Mouse (Mus musculus) cerebellum, adult 2 months (tissue): Measurements from ENCODE around the gene Zrsr2. TPM values are rescaled to one million over a fixed set of nuclear protein-coding genes. Genes with fewer than 3 reads are reported as not detected.

Source experiments
- DNase-seq, 2 experiments: peaks; one replicate each; pipeline ENCODE4 v3.0.0; 2021
- H3K27ac ChIP-seq: fragments of 200-500 bp; 2 replicates; pipeline ENCODE4 v1.5.1; 2012; ENCODE audit warnings: low read length, control low read depth, inconsistent platforms; ENCODE audit not compliant: insufficient read depth
- H3K27me3 ChIP-seq: fragments of 200-500 bp; 2 replicates; pipeline ENCODE4 v1.6.1; 2012; ENCODE audit warnings: inconsistent platforms, mild to moderate bottlenecking, low read length, moderate library complexity; ENCODE audit not compliant: control insufficient read depth, insufficient read depth
- H3K4me1 ChIP-seq: fragments of 200-500 bp; 2 replicates; pipeline ENCODE4 v1.6.1; 2011; ENCODE audit warnings: low read length; ENCODE audit not compliant: control insufficient read depth, insufficient read depth
- H3K4me3 ChIP-seq: fragments of 200-500 bp; replicated peaks from 2 replicates; pipeline ENCODE3; 2011; ENCODE audit warnings: mild to moderate bottlenecking, low read depth, low read length, control low read depth; ENCODE audit not compliant: insufficient read depth
- CTCF ChIP-seq: fragments of 200-500 bp; IDR thresholded peaks from 2 replicates; pipeline ENCODE4 v1.5.1; 2011; ENCODE audit warnings: low read depth, mild to moderate bottlenecking, control low read depth, low read length, moderate library complexity, borderline replicate concordance; ENCODE audit not compliant: insufficient read depth
- POLR2A ChIP-seq: fragments of 200-500 bp; IDR thresholded peaks from 2 replicates; pipeline ENCODE4 v1.6.1; 2011; ENCODE audit warnings: low read length, control low read depth, borderline replicate concordance; ENCODE audit not compliant: insufficient read depth
- WGBS: fragments of 180-500 bp; shearing (Covaris S2); methylation state at CpG from one replicate; pipeline ENCODE4 v1.1.7; 2018; 5-methylcytosine and 5-hydroxymethylcytosine counted together
- polyA plus RNA-seq: library from polyadenylated mRNA; depleted of rRNA; stranded (reverse); fragments of >200 nt; gene quantifications from 2 replicates; pipeline ENCODE4 v1.2.3, GENCODE M21; 2012

Gene Zrsr2
- polyA plus RNA-seq, 1 experiment, result 36.8 TPM

DNA sequence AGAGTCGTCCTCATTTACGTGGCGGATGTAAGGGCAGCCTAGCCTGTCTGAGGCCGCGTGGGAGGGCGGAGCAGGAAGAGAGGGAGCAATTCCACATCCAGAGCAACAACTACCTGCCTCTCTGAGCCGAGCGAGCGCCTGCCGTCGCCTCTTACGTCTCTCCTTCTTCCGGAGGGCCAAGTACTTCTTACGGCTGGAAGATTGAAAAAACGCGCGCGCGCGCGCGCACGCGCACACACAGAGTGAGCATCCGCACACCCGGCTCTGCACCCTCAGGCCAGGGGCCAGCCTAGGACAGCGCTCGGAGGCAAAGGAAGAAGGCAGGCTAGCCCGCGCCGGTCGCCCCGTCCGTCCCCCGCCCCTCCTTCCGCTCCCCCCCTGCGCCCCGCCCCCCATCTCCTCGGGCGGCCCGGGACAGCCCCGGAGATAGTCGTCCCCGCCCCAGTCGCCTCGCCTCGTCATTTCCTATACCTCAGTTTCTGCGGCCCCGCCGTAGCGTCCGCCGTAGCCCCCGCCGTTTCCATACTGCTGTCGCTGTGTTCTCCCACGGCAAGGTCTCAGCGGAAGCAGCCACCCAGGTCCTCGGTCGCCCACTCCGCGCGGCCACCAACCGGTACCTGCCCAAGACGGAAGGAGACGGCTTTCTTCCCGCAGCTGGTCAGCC is 526 bp downstream of the Zrsr2 start:
- H3K27me3 ChIP-seq, result no peaks in the 10 kb centered on the region
- H3K27ac ChIP-seq, result peak overlapping the region; percentile 89
- H3K4me3 ChIP-seq, result peak overlapping the region; percentile 67
- no peaks in the 10 kb centered on the region for H3K4me1 ChIP-seq
- peak in 1 of 2 experiments; percentile 63 for DNase-seq
- 15% methylated on average over 51 of the region's 67 CpGs for WGBS
- no peak for TF ChIP-seq CTCF
- 0 out of 2 replicates have a peak, but pooled peaks have one; percentile 22 for TF ChIP-seq POLR2A

DNA sequence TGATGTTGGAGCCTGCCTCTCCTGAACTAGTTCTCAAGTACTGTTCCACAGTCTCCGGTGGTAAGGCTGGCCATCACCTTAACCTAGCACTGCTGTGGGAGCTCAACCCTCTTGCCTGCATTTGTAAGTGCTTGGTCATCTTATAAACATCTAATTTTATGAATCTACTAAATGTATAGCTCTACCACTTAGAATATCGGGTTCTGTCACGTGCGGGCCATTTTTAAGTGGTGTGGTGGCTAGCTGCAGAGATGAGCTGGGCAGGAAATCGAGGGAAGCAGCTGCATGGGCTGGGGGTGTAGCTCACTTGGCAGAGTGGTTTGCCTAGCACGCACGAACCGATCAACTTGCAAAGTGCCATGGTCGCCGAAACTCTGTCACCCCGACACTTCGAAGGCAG is 1.1 kb downstream of the Zrsr2 start:
- 16% methylated on average over 12 of the region's 12 CpGs for WGBS
- DNase-seq, result no peak
- Histone ChIP-seq H3K27ac (no peak overlapping the region), H3K4me1 (no peaks in the 10 kb centered on the region), H3K4me3 (peak overlapping the region; percentile 67), H3K27me3 (no peaks in the 10 kb centered on the region)
- TF ChIP-seq CTCF, result no peak
- no peak for TF ChIP-seq POLR2A

DNA sequence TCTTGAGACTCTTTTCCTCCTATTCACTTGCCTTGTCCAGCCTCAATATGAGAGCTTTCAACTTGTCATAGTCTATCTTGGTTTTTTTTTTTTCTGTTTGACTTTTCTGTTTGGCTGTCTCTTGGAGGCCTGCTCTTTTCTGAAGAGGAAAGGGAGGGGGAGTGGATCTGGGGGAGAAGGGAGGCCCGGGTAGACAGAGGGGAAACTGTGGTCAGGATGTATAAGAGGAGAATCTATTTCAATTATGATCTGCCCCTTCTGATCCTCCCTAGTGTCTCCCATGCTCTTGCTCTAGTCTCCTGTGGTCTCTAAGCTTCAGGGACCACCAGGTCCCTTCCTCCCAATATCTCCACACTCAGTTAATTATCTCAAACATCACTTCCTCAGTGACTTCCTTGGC is 6.8 kb downstream of the Zrsr2 start:
- WGBS, result 88% methylated on average over 1 of the region's 1 CpGs
- no peak for DNase-seq

DNA sequence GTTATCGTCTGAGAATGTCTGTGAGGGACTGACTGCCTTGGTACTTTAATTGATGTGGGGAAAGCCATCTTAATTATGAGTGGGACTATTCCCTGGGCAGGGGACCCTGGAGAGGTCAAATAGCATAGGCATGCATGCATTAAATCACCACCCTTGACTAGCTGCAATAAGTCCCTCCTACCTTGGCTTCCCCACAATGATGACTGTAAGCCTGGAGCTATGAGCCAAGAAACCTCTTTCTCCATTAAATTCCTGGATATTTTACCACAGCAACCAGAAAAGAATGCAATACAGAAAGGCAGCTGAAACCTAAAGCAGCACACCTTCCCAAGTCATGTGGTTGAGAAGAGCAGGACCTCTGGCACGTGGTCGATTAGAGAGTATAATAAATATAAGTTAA is 14.1 kb downstream of the Zrsr2 start:
- H3K4me3 ChIP-seq, result no peak overlapping the region
- no peaks in the 10 kb centered on the region for H3K27me3 ChIP-seq
- TF ChIP-seq POLR2A (no peak), CTCF (no peak)
- H3K4me1 ChIP-seq, result no peaks in the 10 kb centered on the region
- DNase-seq, result no peak
- no peak overlapping the region for H3K27ac ChIP-seq
- WGBS, result 89% methylated on average over 3 of the region's 3 CpGs

More for the DNA sequence above, 6.8 kb downstream of the Zrsr2 start:
- Histone ChIP-seq H3K27me3 (no peaks in the 10 kb centered on the region), H3K4me1 (no peaks in the 10 kb centered on the region), H3K27ac (no peak overlapping the region), H3K4me3 (no peak overlapping the region)
- TF ChIP-seq CTCF, result no peak

DNA sequence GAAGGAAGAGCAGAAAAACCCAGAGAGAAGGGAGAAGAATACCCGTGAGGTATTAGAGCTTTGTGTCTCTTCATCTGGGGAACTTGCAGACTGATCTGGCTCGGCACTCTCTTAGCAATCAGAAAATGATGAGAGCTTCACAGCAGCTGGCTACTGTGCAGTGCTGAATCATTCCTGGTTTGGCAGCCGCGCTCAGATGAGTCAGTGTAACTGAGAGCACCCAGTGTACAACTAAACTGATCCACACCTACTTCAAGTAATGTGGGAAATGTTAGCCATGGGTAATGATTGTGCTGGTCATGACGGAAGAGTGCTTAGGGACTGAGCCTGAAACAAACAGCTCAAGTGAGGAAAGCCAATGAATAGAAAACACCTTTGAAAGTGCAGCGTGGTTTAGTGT is 19.9 kb downstream of the Zrsr2 start:
- Histone ChIP-seq H3K27ac (no peak overlapping the region), H3K4me3 (no peak overlapping the region), H3K4me1 (no peaks in the 10 kb centered on the region), H3K27me3 (no peaks in the 10 kb centered on the region)
- no peak for DNase-seq
- TF ChIP-seq CTCF, result no peak
- no peak for TF ChIP-seq POLR2A
- 80% methylated on average over 6 of the region's 6 CpGs for whole genome bisulfite sequencing

DNA sequence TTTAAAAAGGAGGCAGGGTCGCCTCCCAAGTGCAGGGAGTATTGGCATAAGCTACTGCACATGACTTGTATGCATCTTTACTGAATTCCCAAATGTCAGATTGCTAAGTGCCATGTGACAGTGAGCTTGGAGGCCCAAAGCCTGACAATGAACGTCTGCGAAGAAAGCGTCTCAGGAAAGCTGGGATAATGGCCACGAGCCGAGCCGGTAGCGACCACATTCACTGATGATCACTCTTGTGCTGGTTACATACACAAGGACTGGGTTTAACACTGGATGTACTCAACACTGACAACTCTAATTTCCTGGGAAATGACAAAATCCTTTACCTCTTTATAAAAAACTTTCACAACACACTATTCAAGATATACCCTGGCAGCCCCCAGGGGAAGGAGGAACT is 23.7 kb downstream of the Zrsr2 start:
- H3K27ac ChIP-seq, result no peak overlapping the region
- 77% methylated on average over 8 of the region's 8 CpGs for WGBS
- no peak for DNase-seq

DNA sequence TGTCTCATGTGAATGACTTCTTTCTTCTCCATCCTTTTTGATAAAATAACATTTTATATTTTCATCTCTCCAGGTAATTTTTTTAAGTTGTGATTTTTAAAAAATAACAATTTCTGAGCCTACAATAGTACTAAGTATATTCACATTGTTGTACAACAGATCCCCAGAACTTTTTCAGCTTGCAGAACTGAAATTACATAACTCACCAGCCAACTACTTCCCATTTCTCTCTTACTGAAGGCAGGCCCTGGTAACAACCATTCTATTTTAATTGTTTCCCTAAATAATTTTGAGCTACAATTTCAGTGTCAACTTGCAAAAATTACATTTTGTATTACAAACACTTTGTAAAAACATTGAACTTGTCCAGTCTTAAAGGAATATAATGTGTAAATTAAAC is 28.9 kb downstream of the Zrsr2 start:
- DNase-seq, result no peak
- Histone ChIP-seq H3K27ac (no peak overlapping the region), H3K27me3 (no peaks in the 10 kb centered on the region), H3K4me1 (no peaks in the 10 kb centered on the region), H3K4me3 (no peak overlapping the region)
- TF ChIP-seq POLR2A (no peak), CTCF (no peak)

More for the DNA sequence above, 23.7 kb downstream of the Zrsr2 start:
- Histone ChIP-seq H3K4me3 (no peak overlapping the region), H3K27me3 (no peaks in the 10 kb centered on the region), H3K4me1 (no peaks in the 10 kb centered on the region)
- TF ChIP-seq POLR2A (no peak), CTCF (no peak)

DNA sequence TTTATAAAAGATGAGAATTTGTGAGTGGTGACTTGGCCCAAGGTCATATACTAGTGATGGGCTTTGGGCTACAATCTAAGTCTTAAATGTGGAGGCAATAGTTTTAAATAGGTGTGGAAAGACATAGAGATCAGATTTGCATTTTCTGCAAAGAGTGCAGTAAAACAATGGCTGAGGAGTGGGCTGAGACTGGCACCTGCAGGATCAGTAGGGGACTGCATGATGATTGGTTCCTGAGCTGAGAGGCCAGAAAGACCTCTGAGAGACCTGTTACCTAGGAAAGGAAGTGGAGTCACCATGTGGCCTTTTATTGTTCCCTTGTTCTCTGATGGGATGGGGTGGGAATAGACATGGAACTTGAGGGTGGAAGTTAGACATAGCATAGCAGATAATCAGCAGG is 45.7 kb downstream of the Zrsr2 start:
- TF ChIP-seq POLR2A (no peak), CTCF (peak; percentile 54)

More for the DNA sequence above, 45.7 kb downstream of the Zrsr2 start:
- Histone ChIP-seq H3K27ac (no peak overlapping the region), H3K4me3 (no peak overlapping the region), H3K4me1 (no peaks in the 10 kb centered on the region), H3K27me3 (no peaks in the 10 kb centered on the region)
- DNase-seq, result peak; percentile 7 to 32
